24 mouse cellular contexts compared by ENCODE assay signal in the genomic region with DNA sequence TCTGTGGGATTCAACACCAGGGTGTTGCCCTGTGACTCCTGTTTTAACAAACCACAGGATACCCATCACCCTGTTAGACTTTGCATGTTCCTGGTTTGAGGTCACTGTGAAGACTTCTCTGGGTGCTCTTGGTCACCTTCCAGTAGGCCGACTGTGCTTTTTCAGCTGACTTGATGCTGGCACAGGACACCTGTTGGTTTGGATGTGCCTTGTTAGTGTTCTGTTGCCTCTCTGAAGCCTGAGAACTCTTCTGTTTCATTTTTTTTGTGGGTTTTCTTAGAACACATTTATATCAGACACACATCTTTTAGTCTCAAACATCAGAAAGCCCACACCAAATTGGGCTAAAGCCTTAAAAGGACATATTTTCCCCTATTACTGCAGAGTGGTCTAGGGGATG. TPM values are rescaled to one million over a fixed set of nuclear protein-coding genes. Genes with fewer than 3 reads are reported as not detected.
A peak's percentile ranks its signal among the peaks of the same experiment; 100 is the strongest.
DNase-seq lines count a peak whose midpoint lies in the region; ATAC-seq and TF ChIP-seq lines count a peak whose summit lies in the region.
"Had no signal": no experiment of that assay in that cellular context is flagged by ENCODE, and none has a peak within 500 bp of the region (broad histone marks: within the 10 kb centered on the region; RNA-seq: fewer than 3 reads in every experiment).

No protein-coding gene starts in this region.

- H3K4me1 ChIP-seq in heart, embryonic 16.5 days (ENCODE audit: control insufficient read depth, insufficient read depth, low read length), result peaks cover 10% of the 10 kb centered on the region
- H3K4me1 ChIP-seq in spleen, adult 2 months (ENCODE audit: control insufficient read depth, insufficient read depth, insufficient read length), result peaks cover 16% of the 10 kb centered on the region

- no peak for TF ChIP-seq POLR2A in spleen, adult 2 months (IDR thresholded peaks at IDR 0.05; ENCODE audit: low read depth, low read length)

- no peak overlapping the region for H3K4me2 ChIP-seq in heart, embryonic 16.5 days (ENCODE audit: low read depth, low read length)
- H3K4me2 ChIP-seq: embryonic facial prominence, embryonic 13.5 days; heart, embryonic 13.5 days; hindbrain, embryonic 13.5 days had no signal

- WGBS in heart, embryonic 16.5 days, result 45% methylated on average over 1 of the region's 1 CpGs
- 32% methylated on average over 1 of the region's 1 CpGs for WGBS in spleen, adult 2 months

- no peak overlapping the region for H3K4me3 ChIP-seq in heart, embryonic 16.5 days (ENCODE audit: low read length)
- no peak overlapping the region for H3K4me3 ChIP-seq in spleen, adult 2 months (ENCODE audit: extremely low read depth, insufficient read depth, insufficient read length)
- H3K4me3 ChIP-seq: embryonic facial prominence, embryonic 13.5 days; heart, embryonic 13.5 days; hindbrain, embryonic 13.5 days had no signal

- H3K27me3 ChIP-seq in heart, embryonic 16.5 days (ENCODE audit: control insufficient read depth, insufficient read depth, low read length), result no peaks in the 10 kb centered on the region
- no peaks in the 10 kb centered on the region for H3K27me3 ChIP-seq in spleen, adult 2 months (ENCODE audit: control insufficient read depth, insufficient read depth, low read length)
- H3K27me3 ChIP-seq: embryonic facial prominence, embryonic 13.5 days; heart, embryonic 13.5 days; hindbrain, embryonic 13.5 days; Patski had no signal

- ATAC-seq in heart, embryonic 16.5 days (replicated peaks; ENCODE audit: extremely low read depth, insufficient read depth, low FRiP score), result no peak
- ATAC-seq: activated CD4-positive, CD25-positive, alpha-beta regulatory T cell, adult 4 months; forebrain, embryonic 14.5 days; hindbrain, postnatal 0 days; Patski had no signal

- no peak for TF ChIP-seq CTCF in spleen, adult 2 months (IDR thresholded peaks at IDR 0.05; ENCODE audit: extremely low read depth, insufficient read depth, insufficient read length, insufficient replicate concordance)

- no peak overlapping the region for H3K9ac ChIP-seq in heart, embryonic 16.5 days (ENCODE audit: low read length)
- H3K9ac ChIP-seq: embryonic facial prominence, embryonic 13.5 days; heart, embryonic 13.5 days; hindbrain, embryonic 13.5 days had no signal

- H3K27ac ChIP-seq in heart, embryonic 16.5 days (ENCODE audit: low read length), result peak overlapping the region; percentile 64; the same call in 1 of the 2 replicates
- H3K27ac ChIP-seq in spleen, adult 2 months (ENCODE audit: insufficient read depth, low read length), result peak overlapping the region; percentile 60
- H3K27ac ChIP-seq: embryonic facial prominence, embryonic 13.5 days; heart, embryonic 13.5 days; hindbrain, embryonic 13.5 days; hindbrain, postnatal 0 days had no signal

- intact Hi-C loops in heart, postnatal 14 days (cut with DNase I), result no loop called here

- H3K9me3 ChIP-seq in heart, embryonic 16.5 days (replicated peaks; ENCODE audit: control insufficient read depth, low read length), result no peaks in the 10 kb centered on the region
- H3K9me3 ChIP-seq: embryonic facial prominence, embryonic 13.5 days; heart, embryonic 13.5 days; hindbrain, embryonic 13.5 days had no signal

- no peak for DNase-seq in heart, postnatal 14 days
- DNase-seq in spleen, adult 2 months (ENCODE audit: low read depth in 1 of 2, low spot score in 2 of 2), result no peak
- no peak for DNase-seq in spleen, postnatal 14 days (ENCODE audit: low spot score in 2 of 2)
- DNase-seq in CD4-positive helper T cell, adult 2 months (ENCODE audit: low read depth, low spot score), result peak; percentile 45
- peak; percentile 57 for DNase-seq in induced T-regulatory cell, adult 2 months (ENCODE audit: low read depth)
- DNase-seq in ovary, adult 18-20 months (ENCODE audit: low spot score), result no peak
- DNase-seq: adrenal gland, postnatal 14 days; cerebellum, adult 11-12 months; cerebellum, adult 9-10 months; cerebellum, postnatal 25 days; gastrocnemius, postnatal 36 days; heart, adult 11 months; heart, postnatal 10 days had no signal

- no peaks in the 10 kb centered on the region for H3K36me3 ChIP-seq in heart, embryonic 16.5 days (ENCODE audit: control insufficient read depth, insufficient read depth)
- no peaks in the 10 kb centered on the region for H3K36me3 ChIP-seq in spleen, adult 2 months (ENCODE audit: control insufficient read depth, insufficient read depth, low read length)
- H3K36me3 ChIP-seq: embryonic facial prominence, embryonic 13.5 days; heart, embryonic 13.5 days had no signal

RNA-seq across cellular contexts. Expression of gene Nsg2, which starts 13.3 kb away (rescaled TPM):
- polyA plus RNA-seq in heart, embryonic 16.5 days (2015; fragmentation: Nextera tagmentation; extraction: Ambion mirVana), result 3.4 and 7.0 TPM in 2 replicates
- 1 to 10 TPM; 1.2 to 8.5 TPM for total RNA-seq in heart, postnatal 14 days (2021)
- polyA plus RNA-seq in spleen, adult 2 months (2012; rRNA removed), result 14.6 and 18.6 TPM in 2 replicates
- polyA plus RNA-seq: Patski had no signal

RNA-seq across cellular contexts. Expression of gene 4930524B15Rik, which starts 48.2 kb away (rescaled TPM):
- 0.10 TPM in 1 of 2 replicates, not detected in the other for polyA plus RNA-seq in heart, embryonic 16.5 days (2015; fragmentation: Nextera tagmentation; extraction: Ambion mirVana)
- total RNA-seq in heart, postnatal 14 days (2021), result not detected
- not detected in 2 replicates for polyA plus RNA-seq in spleen, adult 2 months (2012; rRNA removed)
- total RNA-seq: adrenal gland, adult 18-20 months; adrenal gland, postnatal 14 days; gastrocnemius, adult 8-10 months; gastrocnemius, postnatal 36 days; heart, postnatal 10 days; hematopoietic stem cell, adult 5-6 weeks had no signal
- polyA plus RNA-seq: activated CD4-positive, CD25-positive, alpha-beta regulatory T cell, adult 4 months; Patski had no signal

Comparison
In these comparisons a context has a peak if more than half of its experiments do, and no peak if none do; other contexts are left out.
1. DNase-seq: peak in CD4-positive helper T cell, adult 2 months (single experiment) and induced T-regulatory cell, adult 2 months (single experiment); none in heart, postnatal 14 days (0 of 2), spleen, adult 2 months (0 of 2), spleen, postnatal 14 days (0 of 2) and ovary, adult 18-20 months (single experiment).